Mouse (Mus musculus): ENCODE measurements around the gene Gpr63. TPM values are rescaled to one million over a fixed set of nuclear protein-coding genes. Genes with fewer than 3 reads are reported as not detected.

The Gpr63 gene
- 5.1 TPM for polyA plus RNA-seq (2014; fragmentation: Illumina TruSeq; extraction: RNeasy Lipid Tissue Mini Kit (QIAGEN cat#74804))

DNA sequence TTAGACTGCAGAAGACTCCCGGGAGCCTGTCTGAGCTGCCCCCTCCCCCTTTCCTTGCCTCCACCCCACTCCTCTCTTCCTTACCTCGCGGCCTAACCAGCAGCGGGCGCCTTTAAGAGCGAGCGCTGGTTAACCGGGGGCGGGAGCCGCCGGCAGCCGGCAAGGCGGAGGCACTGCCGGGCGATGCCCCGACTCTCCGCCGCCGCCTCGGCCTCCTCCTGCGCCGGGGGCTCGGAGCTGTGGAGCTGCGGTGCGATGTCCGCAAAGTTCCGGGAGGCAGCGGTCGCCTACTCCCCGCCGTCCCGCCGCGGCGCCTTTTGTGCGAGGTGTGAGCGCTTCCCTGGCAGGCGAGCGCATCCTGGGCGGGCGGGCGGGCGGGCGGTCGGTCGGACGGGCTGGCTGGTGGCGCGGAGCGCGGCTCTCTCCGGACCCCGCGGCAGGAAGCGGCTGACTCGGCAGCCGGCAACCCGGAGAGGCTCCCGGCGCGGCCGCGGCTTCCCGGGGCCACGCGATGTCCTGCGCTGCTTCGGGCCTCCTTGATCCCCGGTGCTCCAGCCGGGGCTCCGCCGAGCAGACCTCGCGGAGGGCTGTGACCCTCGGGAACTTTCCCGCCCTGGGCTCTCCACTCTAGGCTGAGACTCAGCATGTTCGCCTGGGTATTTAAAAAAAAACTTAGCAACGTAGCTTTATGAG is at the start of gene Gpr63:
TSS of gene Gpr63 (plus strand) at position 109 of the 693 bp plus-strand sequence.

Other genes starting within 250 kb of the Gpr63 start
- gene Klhl32, start 115.3 kb upstream of the Gpr63 start, polyA plus RNA-seq (2014; fragmentation: Illumina TruSeq; extraction: RNeasy Lipid Tissue Mini Kit (QIAGEN cat#74804)) = 1.9 TPM
- gene Ndufaf4, start 68.3 kb upstream of the Gpr63 start, polyA plus RNA-seq (2014; fragmentation: Illumina TruSeq; extraction: RNeasy Lipid Tissue Mini Kit (QIAGEN cat#74804)) = 78.1 TPM